Mouse (Mus musculus) heart, adult 11 months (tissue): ENCODE data around the gene Rfx1.

ENCODE experiments used
- DNase-seq: peaks from one replicate; pipeline ENCODE4 v3.0.0; 2022

Gene Rfx1

GRCm38 (mm10) chr8:84066291-84066930 is at the start of gene Rfx1:
Gene Rfx1 (plus strand): TSS chr8:84066834.
- peak; percentile 100 for DNase-seq

- DNase-seq = no peak
Measured at GRCm38 (mm10) chr8:84019738-84020137, 46.9 kb upstream of the Rfx1 start.

- no peak for DNase-seq
Measured at GRCm38 (mm10) chr8:84021096-84021495, 45.5 kb upstream of the Rfx1 start, which contains the start of gene Palm3. Gene Palm3 (plus strand): TSS chr8:84021471.

GRCm38 (mm10) chr8:84021569-84021968 is 45.1 kb upstream of the Rfx1 start:
- no peak for DNase-seq

GRCm38 (mm10) chr8:84023085-84023484 is 43.5 kb upstream of the Rfx1 start:
- peak; percentile 98 for DNase-seq

GRCm38 (mm10) chr8:84023631-84024030 is 43.0 kb upstream of the Rfx1 start:
- DNase-seq = no peak

- no peak for DNase-seq
Measured at GRCm38 (mm10) chr8:84024171-84024570, 42.5 kb upstream of the Rfx1 start.

- DNase-seq = no peak
Measured at GRCm38 (mm10) chr8:84025863-84026262, 40.8 kb upstream of the Rfx1 start.

GRCm38 (mm10) chr8:84027449-84027848 is 39.2 kb upstream of the Rfx1 start:
- DNase-seq = no peak

GRCm38 (mm10) chr8:84029272-84029671 is 37.4 kb upstream of the Rfx1 start:
- no peak for DNase-seq

- DNase-seq = no peak
Measured at GRCm38 (mm10) chr8:84032777-84033176, 33.9 kb upstream of the Rfx1 start.

- peak; percentile 96 for DNase-seq
Measured at GRCm38 (mm10) chr8:84038015-84038414, 28.6 kb upstream of the Rfx1 start.

- peak; percentile 96 for DNase-seq
Measured at GRCm38 (mm10) chr8:84039050-84039449, 27.6 kb upstream of the Rfx1 start.

GRCm38 (mm10) chr8:84042066-84042947 is 24.3 kb upstream of the Rfx1 start, which contains the start of gene Il27ra:
Gene Il27ra (minus strand): TSS chr8:84042589.
- DNase-seq = peak; percentile 98

GRCm38 (mm10) chr8:84042948-84043342 is 23.7 kb upstream of the Rfx1 start:
- DNase-seq = peak; percentile 98

GRCm38 (mm10) chr8:84044103-84044502 is 22.5 kb upstream of the Rfx1 start:
- no peak for DNase-seq

- DNase-seq = no peak
Measured at GRCm38 (mm10) chr8:84044900-84045299, 21.7 kb upstream of the Rfx1 start, which contains the start of gene Rln3. Gene Rln3 (minus strand): TSS chr8:84045000.

GRCm38 (mm10) chr8:84046505-84046904 is 20.1 kb upstream of the Rfx1 start:
- no peak for DNase-seq

GRCm38 (mm10) chr8:84048171-84048570 is 18.5 kb upstream of the Rfx1 start:
- DNase-seq = peak; percentile 94

- no peak for DNase-seq
Measured at GRCm38 (mm10) chr8:84052746-84053145, 13.9 kb upstream of the Rfx1 start.

GRCm38 (mm10) chr8:84053229-84053628 is 13.4 kb upstream of the Rfx1 start:
- DNase-seq = no peak

GRCm38 (mm10) chr8:84057827-84058226 is 8.8 kb upstream of the Rfx1 start:
- DNase-seq = peak; percentile 82

GRCm38 (mm10) chr8:84059226-84059625 is 7.4 kb upstream of the Rfx1 start:
- DNase-seq = no peak

GRCm38 (mm10) chr8:84060245-84060644 is 6.4 kb upstream of the Rfx1 start:
- DNase-seq = no peak
